Mouse (Mus musculus): ENCODE measurements at regions not wholly inside any gene's neighbourhood (a gene's known extent, or its start where the extent isn't known, plus 50 kb on each side); places are given as distances from the start of the nearest gene placed in this dataset.

- intact Hi-C loops (cut with DNase I), result no loop called here
- peak; percentile 89 for DNase-seq
Measured at GRCm38 (mm10) chr2:173413906-173414656, 108.3 kb upstream of the 1700021F07Rik start.

GRCm38 (mm10) chr2:173415429-173415828 lies 107.0 kb upstream of the 1700021F07Rik start:
- DNase-seq, result no peak
- intact Hi-C loops (cut with DNase I), result no loop called here

- peak; percentile 33 for DNase-seq
- intact Hi-C loops (cut with DNase I), result no loop called here
Measured at GRCm38 (mm10) chr2:173416921-173417320, 105.5 kb upstream of the 1700021F07Rik start.

- DNase-seq, result no peak
- intact Hi-C loops (cut with DNase I), result no loop called here
Measured at GRCm38 (mm10) chr2:173418951-173419350, 103.4 kb upstream of the 1700021F07Rik start.

GRCm38 (mm10) chr2:173419972-173420391 lies 102.4 kb upstream of the 1700021F07Rik start:
- intact Hi-C loops (cut with DNase I), result no loop called here
- DNase-seq, result peak; percentile 63

GRCm38 (mm10) chr2:173420481-173420880 lies 101.9 kb upstream of the 1700021F07Rik start:
- no peak for DNase-seq
- intact Hi-C loops (cut with DNase I), result no loop called here

GRCm38 (mm10) chr2:173424875-173425274 lies 97.5 kb upstream of the 1700021F07Rik start:
- DNase-seq, result peak; percentile 50
- intact Hi-C loops (cut with DNase I), result no loop called here

- intact Hi-C loops (cut with DNase I), result no loop called here
- DNase-seq, result no peak
Measured at GRCm38 (mm10) chr2:173425754-173426153, 96.6 kb upstream of the 1700021F07Rik start.

- no peak for DNase-seq
- intact Hi-C loops (cut with DNase I), result no loop called here
Measured at GRCm38 (mm10) chr2:173426191-173427065, 96.0 kb upstream of the 1700021F07Rik start.

GRCm38 (mm10) chr2:173427888-173428450 lies 94.4 kb upstream of the 1700021F07Rik start:
- DNase-seq, result peak; percentile 73
- intact Hi-C loops (cut with DNase I), result no loop called here

GRCm38 (mm10) chr2:173431841-173432240 lies 90.5 kb upstream of the 1700021F07Rik start:
- DNase-seq, result no peak

GRCm38 (mm10) chr2:173432258-173432657 lies 90.1 kb upstream of the 1700021F07Rik start:
- no peak for DNase-seq
- intact Hi-C loops (cut with DNase I), result no loop called here

More at GRCm38 (mm10) chr2:173431841-173432240, 90.5 kb upstream of the 1700021F07Rik start:
- intact Hi-C loops (cut with DNase I), result no loop called here

- DNase-seq, result no peak
- intact Hi-C loops (cut with DNase I), result no loop called here
Measured at GRCm38 (mm10) chr2:173432886-173433624, 89.3 kb upstream of the 1700021F07Rik start.

GRCm38 (mm10) chr2:173436580-173436979 lies 85.8 kb upstream of the 1700021F07Rik start:
- DNase-seq, result no peak
- intact Hi-C loops (cut with DNase I), result no loop called here

GRCm38 (mm10) chr2:173439031-173439430 lies 83.4 kb upstream of the 1700021F07Rik start:
- intact Hi-C loops (cut with DNase I), result no loop called here
- peak; percentile 38 for DNase-seq

- intact Hi-C loops (cut with DNase I), result no loop called here
- no peak for DNase-seq
Measured at GRCm38 (mm10) chr2:173442056-173442455, 80.3 kb upstream of the 1700021F07Rik start.

GRCm38 (mm10) chr2:173443262-173443661 lies 79.1 kb upstream of the 1700021F07Rik start:
- intact Hi-C loops (cut with DNase I), result no loop called here
- DNase-seq, result no peak

GRCm38 (mm10) chr2:173444386-173444785 lies 78.0 kb upstream of the 1700021F07Rik start:
- no peak for DNase-seq
- intact Hi-C loops (cut with DNase I), result no loop called here

- intact Hi-C loops (cut with DNase I), result no loop called here
- DNase-seq, result no peak
Measured at GRCm38 (mm10) chr2:173445039-173445438, 77.3 kb upstream of the 1700021F07Rik start.

GRCm38 (mm10) chr2:173448546-173449187 lies 73.7 kb upstream of the 1700021F07Rik start:
- no peak for DNase-seq
- intact Hi-C loops (cut with DNase I), result no loop called here
